Mouse (Mus musculus) olfactory bulb, adult 2 months (tissue): ENCODE results near the gene Mageb3. TPM values are rescaled to one million over a fixed set of nuclear protein-coding genes. Genes with fewer than 3 reads are reported as not detected.
A peak's percentile ranks its signal among the peaks of the same experiment; 100 is the strongest.
"Not testable (repeated sequence)": the region's sequence is repeated elsewhere in the genome, so short reads cannot be mapped to it uniquely, and the experiment has no call there.

Source experiments
- H3K27ac ChIP-seq: fragments of 200-500 bp; 2 replicates; pipeline ENCODE4 v1.5.1; 2012; ENCODE audit warnings: low read depth, low read length; ENCODE audit not compliant: insufficient read depth
- H3K4me1 ChIP-seq: fragments of 200-500 bp; 2 replicates; pipeline ENCODE4 v1.6.1; 2012; ENCODE audit warnings: low read length; ENCODE audit not compliant: control insufficient read depth, insufficient read depth
- H3K4me3 ChIP-seq: fragments of 200-500 bp; 2 replicates; pipeline ENCODE4 v1.5.1; 2012; ENCODE audit warnings: mild to moderate bottlenecking, low read depth, low read length, moderate library complexity; ENCODE audit not compliant: insufficient read depth
- CTCF ChIP-seq: fragments of 200-500 bp; IDR thresholded peaks from 2 replicates; pipeline ENCODE4 v1.5.1; 2012; ENCODE audit warnings: low read depth, mild to moderate bottlenecking, low read length, moderate library complexity; ENCODE audit not compliant: insufficient read depth
- POLR2A ChIP-seq: fragments of 200-500 bp; IDR thresholded peaks from 2 replicates; pipeline ENCODE4 v1.6.1; 2012; ENCODE audit warnings: mild to moderate bottlenecking, low read depth, low read length, moderate library complexity; ENCODE audit not compliant: insufficient read depth
- WGBS: fragments of 180-500 bp; shearing (Covaris S2); methylation state at CpG from one replicate; pipeline ENCODE4 v1.1.7; 2018; 5-methylcytosine and 5-hydroxymethylcytosine counted together
- polyA plus RNA-seq: library from polyadenylated mRNA; stranded (reverse); fragments of >200 nt; gene quantifications from 2 replicates; pipeline ENCODE4 v1.2.4, GENCODE M21; 2012; ENCODE audit warnings: low replicate concordance; ENCODE audit not compliant: missing spikeins, insufficient read depth, insufficient read length

Gene Mageb3
- polyA plus RNA-seq, result not detected in 2 replicates

GRCm38 (mm10) chr2:121955765-121956223, at the start of gene Mageb3, which contains the start of gene Ctdspl2:
Gene Mageb3 (minus strand): TSS chr2:121956092.
Gene Ctdspl2 (plus strand): TSS chr2:121956001.
- WGBS, result under 1% methylated on average over 48 of the region's 48 CpGs
- Histone ChIP-seq H3K4me1 (peaks cover 5% of the 10 kb centered on the region; the same call in 1 of the 2 replicates), H3K4me3 (peak within 1 kb of the TSS; percentile 61), H3K27ac (peak within 1 kb of the TSS; percentile 77)
- TF ChIP-seq POLR2A (peak; percentile 65), CTCF (no peak)

GRCm38 (mm10) chr2:121995738-121996137, 39.8 kb upstream of the Mageb3 start:
- Histone ChIP-seq H3K27ac (no peak overlapping the region), H3K4me1 (no peaks in the 10 kb centered on the region), H3K4me3 (no peak overlapping the region)
- 91% methylated on average over 1 of the region's 1 CpGs for WGBS
- TF ChIP-seq POLR2A, result no peak
- no peak for TF ChIP-seq CTCF

GRCm38 (mm10) chr2:121957216-121957792, 1.4 kb upstream of the Mageb3 start:
- WGBS, result 4% methylated on average over 8 of the region's 8 CpGs
- H3K4me3 ChIP-seq, result no peak overlapping the region
- no peak overlapping the region for H3K27ac ChIP-seq
- TF ChIP-seq POLR2A (no peak), CTCF (no peak)
- peaks cover 5% of the 10 kb centered on the region; the same call in 1 of the 2 replicates for H3K4me1 ChIP-seq

GRCm38 (mm10) chr2:121956224-121957018, 529 bp upstream of the Mageb3 start:
- H3K4me1 ChIP-seq, result peaks cover 5% of the 10 kb centered on the region; the same call in 1 of the 2 replicates
- H3K4me3 ChIP-seq, result peak overlapping the region; percentile 61
- no peak for TF ChIP-seq CTCF
- no peak for TF ChIP-seq POLR2A
- WGBS, result under 1% methylated on average over 47 of the region's 47 CpGs
- peak overlapping the region; percentile 77 for H3K27ac ChIP-seq

GRCm38 (mm10) chr2:121954971-121955656, 778 bp downstream of the Mageb3 start:
- Histone ChIP-seq H3K4me1 (peaks cover 5% of the 10 kb centered on the region; the same call in 1 of the 2 replicates), H3K4me3 (peak overlapping the region; percentile 61), H3K27ac (peak overlapping the region; percentile 59)
- 13% methylated on average over 10 of the region's 10 CpGs for WGBS
- TF ChIP-seq CTCF, result no peak
- no peak for TF ChIP-seq POLR2A

- H3K4me3 ChIP-seq, result no peak overlapping the region
- H3K27ac ChIP-seq, result no peak overlapping the region
- TF ChIP-seq POLR2A (no peak), CTCF (no peak)
- WGBS, result 80% methylated on average over 3 of the region's 3 CpGs
- no peaks in the 10 kb centered on the region for H3K4me1 ChIP-seq
These were observed 12.5 kb downstream of the Mageb3 start for GRCm38 (mm10) chr2:121943364-121943763.

- 92% methylated on average over 2 of the region's 2 CpGs for WGBS
These were observed 18.3 kb downstream of the Mageb3 start for GRCm38 (mm10) chr2:121937624-121938023.

GRCm38 (mm10) chr2:121916047-121916970, 39.6 kb downstream of the Mageb3 start:
- TF ChIP-seq CTCF (no peak), POLR2A (no peak)
- WGBS, result 92% methylated on average over 5 of the region's 5 CpGs
- H3K4me1 ChIP-seq, result no peaks in the 10 kb centered on the region
- H3K4me3 ChIP-seq, result no peak overlapping the region
- no peak overlapping the region for H3K27ac ChIP-seq

More at GRCm38 (mm10) chr2:121937624-121938023, 18.3 kb downstream of the Mageb3 start:
- not testable (repeated sequence) for H3K4me1 ChIP-seq, H3K4me3 ChIP-seq, H3K27ac ChIP-seq
